1 mouse cellular context compared by ENCODE assay signal in genomic region chr7:132873043-132873442, GRCm38 (mm10).
TF ChIP-seq lines count a peak whose summit lies in the region.

No protein-coding gene starts in this region.

TF ChIP-seq in MEL, 35 proteins besides CTCF, POLR2A, EP300 and RAD21 (continued from another document):
- TF ChIP-seq JUND (IDR thresholded peaks at IDR 0.05; ENCODE audit: low read depth, low read length): no peak
- no peak for TF ChIP-seq NELFE (IDR thresholded peaks at IDR 0.05; ENCODE audit: low read depth, low read length)
- no peak for TF ChIP-seq MYB (IDR thresholded peaks at IDR 0.05; ENCODE audit: low read depth, low read length)
- 0 out of 2 replicates have a peak, but pooled peaks have one; percentile 54 for TF ChIP-seq MYC (IDR thresholded peaks at IDR 0.05; ENCODE audit: low read depth, low read length)
- TF ChIP-seq CHD2 (IDR thresholded peaks at IDR 0.05; ENCODE audit: low read length): no peak
- TF ChIP-seq POLR2AphosphoS2 (IDR thresholded peaks at IDR 0.05; ENCODE audit: low read length): no peak
- TF ChIP-seq ZC3H11A (IDR thresholded peaks at IDR 0.05; ENCODE audit: low read depth, low read length): no peak
- peak; percentile 80 for TF ChIP-seq SIN3A (IDR thresholded peaks at IDR 0.05; ENCODE audit: low read length)
- TF ChIP-seq UBTF (IDR thresholded peaks at IDR 0.05; ENCODE audit: borderline replicate concordance, insufficient read depth, low read depth, low read length): no peak
- TF ChIP-seq MAX (IDR thresholded peaks at IDR 0.05; ENCODE audit: low read length): peak; percentile 69
- no peak for TF ChIP-seq CHD1 (IDR thresholded peaks at IDR 0.05; ENCODE audit: low read depth, low read length)
- no peak for TF ChIP-seq USF2 (IDR thresholded peaks at IDR 0.05; ENCODE audit: borderline replicate concordance in 1 of 2, insufficient read depth in 1 of 2, low read depth in 1 of 2, low read length in 2 of 2)
- no peak for TF ChIP-seq SMC3 (IDR thresholded peaks at IDR 0.05; ENCODE audit: low read depth, low read length)
- TF ChIP-seq TAL1 (IDR thresholded peaks at IDR 0.05; ENCODE audit: low read length): peak; percentile 55
- TF ChIP-seq HCFC1 (IDR thresholded peaks at IDR 0.05; ENCODE audit: low read depth, low read length): no peak
- TF ChIP-seq MXI1 (IDR thresholded peaks at IDR 0.05; ENCODE audit: low read depth, low read length): peak; percentile 75
- TF ChIP-seq MAFK (IDR thresholded peaks at IDR 0.05; ENCODE audit: borderline replicate concordance, low read depth, low read length): no peak
- TF ChIP-seq BHLHE40 (IDR thresholded peaks at IDR 0.05; ENCODE audit: borderline replicate concordance, low read depth, low read length): peak; percentile 54; the same call in 1 of the 2 replicates
- TF ChIP-seq RCOR1 (IDR thresholded peaks at IDR 0.05; ENCODE audit: low read depth, low read length): peak; percentile 49; the same call in 1 of the 2 replicates
- TF ChIP-seq ELF1 (IDR thresholded peaks at IDR 0.05; ENCODE audit: low read depth, low read length): no peak
- no peak for TF ChIP-seq ZNF384 (IDR thresholded peaks at IDR 0.05; ENCODE audit: low read depth, low read length)
- peak; percentile 37; the same call in 1 of the 2 replicates for TF ChIP-seq TCF12 (IDR thresholded peaks at IDR 0.05; ENCODE audit: low read depth, low read length)
- no peak for TF ChIP-seq KAT2A (conservative IDR thresholded peaks at IDR 0.05; ENCODE audit: low read depth, low read length)
